Mouse (Mus musculus) stomach, embryonic 14.5 days (tissue): ENCODE measurements around the gene D16Ertd472e. TPM values are rescaled to one million over a fixed set of nuclear protein-coding genes. Genes with fewer than 3 reads are reported as not detected.

Experiments
- ATAC-seq: fragments of 200-750 bp; cut with Nextera tagmentation; 2 replicates; pipeline ENCODE4 v1.8.0; 2017; ENCODE audit warnings: low read depth, moderate TSS enrichment; ENCODE audit not compliant: insufficient number of reproducible peaks, insufficient read depth, low FRiP score
- H3K27ac ChIP-seq: fragments of 300-500 bp; sonication (generic); 2 replicates; pipeline ENCODE4 v1.5.1; 2014; ENCODE audit warnings: mild to moderate bottlenecking, low read length, moderate library complexity, mixed read lengths
- H3K27me3 ChIP-seq: fragments of 300-500 bp; sonication (generic); 2 replicates; pipeline ENCODE4 v1.6.1; 2014; ENCODE audit warnings: low read length, control low read depth, mixed read lengths; ENCODE audit not compliant: control insufficient read depth, insufficient read depth
- H3K36me3 ChIP-seq: fragments of 300-500 bp; sonication (generic); 2 replicates; pipeline ENCODE4 v1.6.1; 2014; ENCODE audit warnings: mild to moderate bottlenecking, control low read depth, low read length, moderate library complexity, mixed read lengths; ENCODE audit not compliant: control insufficient read depth, insufficient read depth
- H3K4me1 ChIP-seq: fragments of 300-500 bp; sonication (generic); 2 replicates; pipeline ENCODE4 v1.6.1; 2014; ENCODE audit warnings: low read length, control low read depth, mixed read lengths; ENCODE audit not compliant: control insufficient read depth, insufficient read depth
- H3K4me2 ChIP-seq: fragments of 300-500 bp; sonication (generic); replicated peaks from 2 replicates; pipeline ENCODE4 v1.6.1; 2014; ENCODE audit warnings: low read depth, low read length, control low read depth
- H3K4me3 ChIP-seq: fragments of 300-500 bp; sonication (generic); 2 replicates; pipeline ENCODE4 v1.5.1; 2014; ENCODE audit warnings: low read depth, low read length, control low read depth
- H3K9ac ChIP-seq: fragments of 300-500 bp; sonication (generic); replicated peaks from 2 replicates; pipeline ENCODE4 v1.6.1; 2014; ENCODE audit warnings: low read depth, mild to moderate bottlenecking, control low read depth, low read length, moderate library complexity, mixed read lengths
- H3K9me3 ChIP-seq: fragments of 300-500 bp; sonication (generic); 2 replicates; pipeline ENCODE4 v1.6.1; 2016; ENCODE audit warnings: low read depth, low read length, control low read depth; ENCODE audit not compliant: control insufficient read depth
- WGBS: fragments of 180-500 bp; shearing (Covaris S2); extraction: QIAGEN DNeasy Blood & Tissue Kit; methylation state at CpG from one replicate; pipeline ENCODE4 v1.1.7; 2014; 5-methylcytosine and 5-hydroxymethylcytosine counted together
- polyA plus RNA-seq: library from polyadenylated mRNA; unstranded; fragments of >200 nt; fragmentation: Nextera tagmentation; extraction: Ambion mirVana; gene quantifications from 2 replicates; pipeline ENCODE4 v1.2.1, GENCODE M21; 2014

The D16Ertd472e gene
- polyA plus RNA-seq: 17.8 and 19.6 TPM in 2 replicates

DNA sequence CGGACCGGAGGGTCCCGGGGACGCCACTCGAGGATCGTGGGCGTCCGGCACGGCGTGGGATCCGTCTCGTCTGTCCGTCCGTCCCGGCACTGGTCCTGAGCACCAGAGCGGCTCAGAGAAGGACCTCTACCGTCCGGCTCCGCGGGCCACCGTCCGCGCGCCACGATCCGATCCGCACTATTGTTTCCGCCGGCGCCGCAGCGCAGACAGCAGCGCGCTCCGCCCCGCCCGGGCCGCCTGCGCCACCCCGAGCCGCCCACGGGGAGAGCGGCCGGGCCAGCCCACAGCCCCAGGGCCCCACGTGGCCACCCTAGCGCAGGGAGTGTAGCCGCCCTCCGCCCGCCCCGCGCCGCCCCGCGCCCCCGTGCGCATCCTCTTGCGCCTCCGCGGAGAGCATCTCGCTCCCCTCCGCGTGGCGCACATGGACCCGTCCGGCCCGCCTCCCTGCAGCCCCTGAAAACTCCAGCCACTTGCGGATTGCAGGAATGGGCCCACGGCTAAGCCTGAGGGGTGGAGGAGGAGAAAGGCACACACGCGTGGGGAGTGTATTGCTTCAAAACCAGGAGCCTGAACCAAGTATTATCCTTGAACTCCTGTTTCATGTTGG lies at the start of gene D16Ertd472e:
Gene D16Ertd472e (minus strand): TSS at position 231 of the 607 bp plus-strand sequence.
- Histone ChIP-seq H3K4me2 (peak within 1 kb of the TSS; percentile 42), H3K9me3 (no peaks in the 10 kb centered on the region), H3K27ac (peak within 1 kb of the TSS; percentile 89), H3K27me3 (no peaks in the 10 kb centered on the region), H3K4me3 (peak within 1 kb of the TSS; percentile 75), H3K4me1 (peaks cover 8% of the 10 kb centered on the region; the same call in 1 of the 2 replicates), H3K36me3 (no peaks in the 10 kb centered on the region), H3K9ac (peak within 1 kb of the TSS; percentile 63)
- ATAC-seq: peak; percentile 98
- under 1% methylated on average over 56 of the region's 70 CpGs for WGBS

DNA sequence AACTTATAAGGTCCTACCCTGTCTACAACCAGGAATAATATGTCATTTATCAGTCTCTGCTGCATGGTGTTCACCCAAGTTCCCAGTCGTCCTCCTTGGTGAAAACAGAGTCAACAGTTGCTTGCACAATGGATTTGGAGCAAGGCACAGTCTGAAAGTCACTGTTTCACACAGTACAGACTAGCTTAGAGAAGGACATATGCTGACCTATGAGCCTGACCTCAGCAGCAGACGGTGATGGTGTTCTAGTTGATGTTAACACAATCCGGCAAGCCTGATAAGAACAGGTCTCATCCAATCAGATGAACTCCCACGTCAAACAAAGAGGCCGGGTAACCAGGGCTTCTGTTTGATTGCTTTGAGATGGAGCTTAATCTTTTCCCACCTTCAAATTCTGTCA lies 46.2 kb upstream of the D16Ertd472e start:
- Histone ChIP-seq H3K4me2 (no peak overlapping the region), H3K4me1 (no peaks in the 10 kb centered on the region), H3K9me3 (no peaks in the 10 kb centered on the region), H3K4me3 (no peak overlapping the region), H3K27me3 (no peaks in the 10 kb centered on the region), H3K27ac (no peak overlapping the region), H3K9ac (no peak overlapping the region), H3K36me3 (no peaks in the 10 kb centered on the region)
- WGBS: 27% methylated on average over 5 of the region's 5 CpGs
- ATAC-seq: no peak

DNA sequence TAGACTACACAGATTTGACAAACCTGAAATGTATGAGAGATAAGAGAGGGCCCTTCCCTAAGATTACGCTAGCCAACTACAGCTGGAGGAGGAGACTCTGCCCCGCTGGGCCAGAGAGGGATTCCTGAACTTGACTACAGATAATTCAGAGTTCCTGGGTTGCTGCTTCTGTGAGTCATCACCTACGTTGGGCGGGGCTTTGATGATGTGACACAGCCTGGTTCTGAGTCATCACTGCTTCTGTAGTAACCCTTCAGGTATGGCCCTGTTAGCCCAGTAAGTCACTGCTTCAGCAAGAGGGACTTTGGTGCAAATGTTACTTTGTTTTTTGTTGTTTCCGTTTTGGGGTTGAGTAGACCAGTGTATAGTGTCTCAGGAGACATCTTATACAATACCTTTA lies 42.9 kb upstream of the D16Ertd472e start:
- H3K4me1 ChIP-seq: no peaks in the 10 kb centered on the region
- no peaks in the 10 kb centered on the region for H3K36me3 ChIP-seq
- H3K27ac ChIP-seq: no peak overlapping the region
- no peak overlapping the region for H3K4me2 ChIP-seq
- no peak overlapping the region for H3K4me3 ChIP-seq
- no peak for ATAC-seq
- no peaks in the 10 kb centered on the region for H3K27me3 ChIP-seq
- WGBS: 73% methylated on average over 5 of the region's 5 CpGs
- H3K9me3 ChIP-seq: no peaks in the 10 kb centered on the region
- no peak overlapping the region for H3K9ac ChIP-seq

DNA sequence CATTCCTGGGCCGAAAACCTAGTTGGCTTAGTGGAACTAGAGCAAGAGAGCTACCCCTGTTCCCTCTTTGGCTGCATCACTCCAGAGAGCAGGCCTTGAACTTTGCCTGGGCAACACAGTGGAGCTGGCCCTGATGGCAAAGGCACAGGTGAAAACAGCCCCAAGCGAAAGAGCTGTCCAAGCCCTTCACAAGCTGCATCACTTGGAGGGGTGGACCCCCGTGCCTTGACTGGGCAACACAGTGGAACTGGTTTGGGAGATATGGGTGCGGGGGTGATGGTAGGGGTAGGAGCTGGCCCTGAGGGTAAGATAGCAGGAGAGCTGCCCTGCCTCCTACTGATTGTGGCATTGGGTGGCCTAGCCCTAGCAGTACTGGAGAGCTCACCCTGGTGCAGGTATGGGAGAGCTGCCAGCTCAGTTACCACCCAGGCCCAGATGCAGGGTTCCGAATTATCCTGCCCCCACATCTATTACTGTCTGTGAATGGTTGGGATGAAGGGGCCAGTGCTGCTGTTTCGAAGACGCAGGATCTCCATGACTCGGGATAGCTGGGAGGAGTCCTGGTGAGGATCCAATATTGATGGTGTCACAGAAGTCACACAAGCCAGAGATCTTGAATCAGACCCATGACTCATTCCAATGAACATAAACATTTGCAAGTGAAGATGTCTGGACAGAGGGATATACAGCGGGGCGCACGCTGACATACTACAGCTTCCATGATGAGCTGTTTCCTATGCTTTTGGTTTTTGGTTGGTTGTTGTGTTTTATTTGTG lies 41.4 kb upstream of the D16Ertd472e start:
- 87% methylated on average over 11 of the region's 11 CpGs for WGBS
- ATAC-seq: no peak
- H3K27ac ChIP-seq: no peak overlapping the region
- H3K27me3 ChIP-seq: no peaks in the 10 kb centered on the region
- no peaks in the 10 kb centered on the region for H3K36me3 ChIP-seq
- no peak overlapping the region for H3K4me2 ChIP-seq
- no peak overlapping the region for H3K9ac ChIP-seq
- H3K4me3 ChIP-seq: no peak overlapping the region
- H3K4me1 ChIP-seq: no peaks in the 10 kb centered on the region
- no peaks in the 10 kb centered on the region for H3K9me3 ChIP-seq

DNA sequence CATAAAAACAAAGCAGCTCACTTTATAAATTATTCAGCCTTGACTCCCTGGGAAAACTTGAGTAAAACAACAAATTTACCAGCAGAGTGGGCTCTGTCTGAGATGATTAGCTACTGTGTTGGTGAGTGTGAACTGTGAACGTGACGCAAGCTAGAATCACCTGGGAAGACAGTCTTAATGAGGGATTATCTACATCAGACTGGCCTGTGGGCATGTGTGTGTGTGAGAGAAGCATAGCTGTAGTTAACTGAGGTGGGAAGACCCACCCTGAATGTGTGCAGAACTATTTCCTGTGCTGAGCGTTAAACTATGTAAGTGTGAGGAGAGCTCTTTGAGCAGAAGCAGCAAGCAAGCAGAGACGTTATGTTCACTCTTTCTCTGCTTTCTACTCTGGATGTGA lies 29.7 kb upstream of the D16Ertd472e start:
- H3K4me1 ChIP-seq: no peaks in the 10 kb centered on the region
- H3K4me3 ChIP-seq: no peak overlapping the region
- 46% methylated on average over 4 of the region's 4 CpGs for WGBS
- H3K4me2 ChIP-seq: no peak overlapping the region
- no peak overlapping the region for H3K27ac ChIP-seq
- no peaks in the 10 kb centered on the region for H3K27me3 ChIP-seq
- no peak overlapping the region for H3K9ac ChIP-seq
- peaks cover 6% of the 10 kb centered on the region; the same call in 1 of the 2 replicates for H3K9me3 ChIP-seq
- no peak for ATAC-seq
- H3K36me3 ChIP-seq: no peaks in the 10 kb centered on the region

DNA sequence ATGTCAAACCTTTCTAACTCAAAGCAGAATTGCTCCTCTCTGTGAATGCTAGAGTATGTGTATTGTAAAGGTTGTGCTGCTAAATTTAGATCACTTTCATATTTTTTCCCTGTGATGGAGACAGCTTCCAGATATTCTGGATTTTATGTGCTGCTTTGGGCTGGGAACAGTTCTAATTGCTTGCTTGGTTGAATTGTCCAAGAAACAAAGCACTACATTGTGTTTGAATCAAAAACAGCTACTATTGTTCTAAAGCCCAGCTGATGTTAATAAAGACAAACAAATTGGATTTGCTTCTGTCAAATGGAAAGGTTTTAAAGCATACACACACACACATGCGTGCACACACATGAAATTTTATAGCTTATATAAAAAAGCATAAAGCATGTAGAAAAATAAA lies 22.4 kb upstream of the D16Ertd472e start:
- H3K9ac ChIP-seq: no peak overlapping the region
- WGBS: 88% methylated on average over 1 of the region's 1 CpGs
- ATAC-seq: no peak

DNA sequence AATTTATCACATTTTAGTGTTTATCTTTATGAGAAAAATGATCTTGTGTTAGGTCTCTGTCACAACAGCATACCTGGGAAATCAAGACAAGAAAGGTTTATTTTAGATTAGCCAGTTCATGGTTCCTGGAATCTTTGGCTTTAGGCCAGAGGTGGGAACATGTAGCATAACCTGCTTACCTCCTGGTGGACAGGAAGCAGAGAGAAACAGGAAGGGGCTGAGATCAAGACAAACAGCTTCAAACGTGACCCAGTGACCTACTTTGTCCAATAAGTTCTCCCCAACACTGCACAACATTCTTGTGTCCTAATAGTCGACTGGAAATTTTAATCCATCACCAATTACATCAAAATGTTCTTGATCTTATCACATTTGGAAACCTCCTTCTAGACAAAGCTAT lies 19.9 kb upstream of the D16Ertd472e start:
- ATAC-seq: no peak
- no peaks in the 10 kb centered on the region for H3K9me3 ChIP-seq
- no peak overlapping the region for H3K4me3 ChIP-seq
- no peaks in the 10 kb centered on the region for H3K4me1 ChIP-seq
- no peak overlapping the region for H3K4me2 ChIP-seq
- H3K27me3 ChIP-seq: no peaks in the 10 kb centered on the region
- H3K36me3 ChIP-seq: no peaks in the 10 kb centered on the region
- no peak overlapping the region for H3K27ac ChIP-seq
- H3K9ac ChIP-seq: no peak overlapping the region
- 41% methylated on average over 2 of the region's 2 CpGs for WGBS

More for the DNA sequence above, 22.4 kb upstream of the D16Ertd472e start:
- peaks cover 6% of the 10 kb centered on the region; the same call in 1 of the 2 replicates for H3K9me3 ChIP-seq
- H3K4me3 ChIP-seq: no peak overlapping the region
- H3K36me3 ChIP-seq: no peaks in the 10 kb centered on the region
- no peak overlapping the region for H3K27ac ChIP-seq
- no peaks in the 10 kb centered on the region for H3K4me1 ChIP-seq
- H3K27me3 ChIP-seq: no peaks in the 10 kb centered on the region
- H3K4me2 ChIP-seq: no peak overlapping the region

DNA sequence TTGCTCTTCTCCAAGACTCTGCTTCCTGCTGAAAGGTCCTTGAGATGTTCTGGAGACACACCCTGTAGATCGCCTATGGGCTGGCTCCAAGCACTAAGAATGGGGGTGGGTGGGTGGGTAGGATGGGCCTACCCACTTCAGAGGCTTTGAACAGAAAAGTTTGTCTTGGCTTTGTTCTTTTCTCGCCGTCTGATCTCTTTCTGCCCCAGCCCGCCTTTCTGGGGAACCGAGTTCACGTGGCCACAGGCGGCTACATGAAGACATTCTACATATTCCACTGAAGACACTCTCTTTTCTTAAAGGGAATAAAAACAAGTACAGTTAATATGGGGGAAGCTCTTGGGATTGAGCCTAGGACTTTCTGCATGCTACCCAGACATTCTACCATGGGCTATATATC lies 19.3 kb upstream of the D16Ertd472e start:
- no peak overlapping the region for H3K27ac ChIP-seq
- no peaks in the 10 kb centered on the region for H3K36me3 ChIP-seq
- H3K9me3 ChIP-seq: no peaks in the 10 kb centered on the region
- no peak overlapping the region for H3K4me2 ChIP-seq
- H3K27me3 ChIP-seq: no peaks in the 10 kb centered on the region
- no peaks in the 10 kb centered on the region for H3K4me1 ChIP-seq
- no peak overlapping the region for H3K4me3 ChIP-seq
- H3K9ac ChIP-seq: no peak overlapping the region
- WGBS: 92% methylated on average over 7 of the region's 7 CpGs
- ATAC-seq: no peak
